Mouse (Mus musculus) cerebral cortex, adult 2 months (tissue): Measurements from ENCODE around the gene Pofut2.

ENCODE experiments used
- WGBS: fragments of 180-500 bp; shearing (Covaris S2); methylation state at CpG from one replicate; pipeline ENCODE4 v1.1.7; 2018; 5-methylcytosine and 5-hydroxymethylcytosine counted together

Gene Pofut2

GRCm38 (mm10) chr10:77315682-77316081 is 56.7 kb downstream of the Pofut2 start:
- WGBS = 57% methylated on average over 2 of the region's 2 CpGs
